Mouse (Mus musculus) fat pad, adult 2 months (tissue): ENCODE measurements around the gene Cdiptos.

ENCODE experiments used
- DNase-seq: peaks from one replicate; pipeline ENCODE4 v3.0.0-alpha.2; 2011; ENCODE audit warnings: low read depth, low spot score; ENCODE audit errors: extremely low read depth

The Cdiptos gene

DNA sequence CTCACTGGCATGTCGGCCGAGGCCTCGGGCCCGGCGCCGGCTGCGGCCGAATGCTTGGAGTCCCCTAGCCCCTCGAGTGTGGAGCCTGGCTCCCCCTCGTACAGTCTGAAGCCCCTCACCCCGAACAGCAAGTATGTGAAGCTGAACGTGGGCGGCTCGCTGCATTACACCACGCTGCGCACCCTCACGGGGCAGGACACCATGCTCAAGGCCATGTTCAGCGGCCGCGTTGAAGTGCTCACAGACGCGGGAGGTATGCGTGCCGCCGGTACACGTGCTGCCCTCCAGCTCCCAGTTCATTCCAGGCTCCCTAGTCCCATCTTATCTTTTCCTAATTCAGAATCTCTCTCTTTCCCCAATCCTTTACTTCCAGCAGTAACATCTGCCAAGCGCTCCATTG is 46.9 kb downstream of the Cdiptos start:
- no peak for DNase-seq

GRCm38 (mm10) chr7:126928384-126929037 is 47.4 kb downstream of the Cdiptos start, which contains the start of gene Kctd13:
Gene Kctd13 (plus strand): TSS chr7:126928879.
- no peak for DNase-seq

DNA sequence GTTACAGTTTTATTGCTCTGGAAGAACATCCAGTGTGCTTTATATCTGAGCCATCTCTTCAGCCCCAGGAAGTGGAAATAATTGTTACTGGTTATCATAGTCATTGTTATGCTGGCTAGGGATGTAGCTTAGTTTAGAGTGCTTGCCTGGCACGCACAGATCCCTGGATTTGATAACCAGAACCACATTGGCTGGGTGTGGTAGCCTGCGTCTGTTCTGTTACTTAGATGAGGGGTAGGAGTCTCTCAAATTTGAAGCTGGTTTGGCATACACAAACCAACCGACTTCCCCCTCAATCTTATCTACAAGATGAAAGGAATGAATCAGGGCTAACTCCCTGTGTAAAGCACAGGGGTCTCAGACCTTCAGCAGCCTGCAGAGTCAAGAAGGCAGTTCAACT is 49.6 kb downstream of the Cdiptos start:
- DNase-seq, result no peak

- no peak for DNase-seq
Measured at GRCm38 (mm10) chr7:126923999-126924398, 51.9 kb downstream of the Cdiptos start.

DNA sequence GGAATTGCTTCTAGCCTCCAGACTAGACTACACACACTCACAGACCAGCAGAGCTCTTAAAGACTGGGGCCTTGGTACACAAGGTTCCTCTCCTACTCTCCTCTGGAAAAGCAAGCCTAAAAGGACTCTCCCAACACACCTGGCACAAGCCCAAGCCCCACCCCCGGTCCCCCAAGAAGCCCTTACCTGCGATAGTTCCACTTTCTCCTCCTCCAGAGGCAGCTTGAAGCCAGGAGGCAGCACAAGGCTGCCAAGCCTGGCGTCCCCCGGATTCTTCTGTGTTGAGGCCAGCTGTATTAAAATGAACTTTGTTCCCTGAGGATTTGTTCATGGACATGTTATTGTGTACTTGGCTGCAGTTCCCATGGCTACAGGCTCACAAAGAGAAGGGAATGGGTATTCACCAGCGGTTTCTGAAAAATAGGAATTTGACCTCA is 53.3 kb downstream of the Cdiptos start, which contains the start of gene Tmem219:
TSS of gene Tmem219 (minus strand) at position 294 of the 437 bp plus-strand sequence.
- DNase-seq, result no peak
